Mouse (Mus musculus): ENCODE measurements at regions not wholly inside any gene's neighbourhood (a gene's known extent, or its start where the extent isn't known, plus 50 kb on each side); places are given as distances from the start of the nearest gene placed in this dataset.
A peak's percentile ranks its signal among the peaks of the same experiment; 100 is the strongest.

DNA sequence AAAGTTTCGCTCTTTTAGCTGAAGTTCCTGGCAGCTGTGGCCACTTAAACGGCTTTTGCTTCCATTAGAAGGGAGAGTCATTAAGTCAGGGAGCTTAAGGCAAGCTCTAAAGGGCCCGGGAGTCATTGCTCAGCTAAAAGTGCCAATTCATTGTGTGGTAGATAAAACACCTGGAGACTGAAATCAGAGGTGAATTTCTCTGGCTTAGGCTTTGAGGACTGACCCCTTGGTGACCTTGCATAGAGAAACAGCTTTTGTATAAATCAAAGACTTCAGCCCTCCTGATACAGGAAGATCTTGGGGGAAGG, 224.1 kb upstream of the Tmem45b start:
- H3K27ac ChIP-seq (replicated peaks; ENCODE audit: low read depth, low read length) = no peak overlapping the region
- peaks cover 20% of the 10 kb centered on the region for H3K4me1 ChIP-seq (ENCODE audit: control insufficient read depth, insufficient read depth, low read length)
- H3K4me3 ChIP-seq (ENCODE audit: low read depth, low read length) = 0 out of 2 replicates have a peak overlapping the region, but pooled peaks have one; percentile 14
- H3K9me3 ChIP-seq (ENCODE audit: control insufficient read depth, low read length) = no peaks in the 10 kb centered on the region
- ATAC-seq (ENCODE audit: low read depth) = no peak
- no peaks in the 10 kb centered on the region for H3K36me3 ChIP-seq (ENCODE audit: control insufficient read depth, insufficient read depth, low read length)
- H3K27me3 ChIP-seq (replicated peaks; ENCODE audit: control insufficient read depth, insufficient read depth, low read length) = peaks cover 6% of the 10 kb centered on the region; the same call in 1 of the 2 replicates
- no peak for DNase-seq (ENCODE audit: low spot score)
- H3K4me2 ChIP-seq (ENCODE audit: low read depth, low read length) = peak overlapping the region; percentile 52
- 0% methylated on average over 3 of the region's 3 CpGs for WGBS
- H3K9ac ChIP-seq (ENCODE audit: low read depth, low read length) = peak overlapping the region; percentile 28; the same call in 1 of the 2 replicates

DNA sequence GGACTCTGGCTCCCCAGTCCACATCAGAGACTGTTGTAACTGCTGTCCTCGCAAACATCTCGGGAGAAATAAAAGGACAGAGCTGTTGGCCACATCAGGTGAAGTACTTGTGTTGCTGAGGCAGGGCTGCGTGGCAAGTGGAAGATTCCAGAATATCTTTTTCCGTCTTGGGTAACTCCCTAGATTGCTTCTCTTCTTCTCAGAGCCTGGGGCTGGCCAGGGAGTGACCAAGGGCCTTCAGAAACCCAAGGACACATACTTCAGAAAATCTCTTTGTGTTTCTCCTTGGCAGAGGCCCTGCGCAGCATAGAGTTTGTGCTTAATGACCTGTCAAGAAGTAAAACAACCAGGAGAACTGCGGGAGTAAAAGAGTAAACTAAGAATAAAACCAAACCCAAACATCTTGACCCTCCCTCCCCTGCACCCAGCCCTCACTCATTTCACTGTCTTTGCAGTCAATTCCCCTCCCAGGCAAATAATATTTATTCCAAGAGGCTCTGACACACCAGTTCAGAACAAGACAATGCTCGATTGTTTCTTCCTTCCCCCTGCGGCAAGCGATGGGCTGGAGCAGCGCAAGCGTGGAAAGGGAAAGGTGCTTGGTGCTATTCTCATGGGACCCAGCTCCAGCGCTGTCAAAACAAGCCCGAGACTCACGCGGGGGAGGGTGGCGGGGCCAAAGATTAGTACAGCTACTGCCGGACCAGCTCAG, 223.6 kb upstream of the Tmem45b start:
- H3K36me3 ChIP-seq (ENCODE audit: control insufficient read depth, insufficient read depth, low read length) = no peaks in the 10 kb centered on the region
- H3K9ac ChIP-seq (ENCODE audit: low read depth, low read length) = peak overlapping the region; percentile 28; the same call in 1 of the 2 replicates
- 20% methylated on average over 17 of the region's 17 CpGs for whole genome bisulfite sequencing
- H3K9me3 ChIP-seq (ENCODE audit: control insufficient read depth, low read length) = no peaks in the 10 kb centered on the region
- H3K4me2 ChIP-seq (ENCODE audit: low read depth, low read length) = peak overlapping the region; percentile 52
- peaks cover 10% of the 10 kb centered on the region; the same call in 1 of the 2 replicates for H3K27me3 ChIP-seq (replicated peaks; ENCODE audit: control insufficient read depth, insufficient read depth, low read length)
- H3K4me1 ChIP-seq (ENCODE audit: control insufficient read depth, insufficient read depth, low read length) = peaks cover 25% of the 10 kb centered on the region
- peak overlapping the region; percentile 52; the same call in 1 of the 2 replicates for H3K27ac ChIP-seq (replicated peaks; ENCODE audit: low read depth, low read length)
- 0 out of 2 replicates have a peak overlapping the region, but pooled peaks have one; percentile 14 for H3K4me3 ChIP-seq (ENCODE audit: low read depth, low read length)
- ATAC-seq (ENCODE audit: low read depth) = peak; percentile 60
- DNase-seq (ENCODE audit: low spot score) = peak; percentile 84

GRCm38 (mm10) chr9:31686466-31686865, 222.2 kb upstream of the Tmem45b start:
- no peaks in the 10 kb centered on the region for H3K9me3 ChIP-seq (ENCODE audit: control insufficient read depth, low read length)
- H3K27me3 ChIP-seq (replicated peaks; ENCODE audit: control insufficient read depth, insufficient read depth, low read length) = peaks cover 10% of the 10 kb centered on the region; the same call in 1 of the 2 replicates
- H3K4me1 ChIP-seq (ENCODE audit: control insufficient read depth, insufficient read depth, low read length) = peaks cover 26% of the 10 kb centered on the region
- no peak overlapping the region for H3K9ac ChIP-seq (ENCODE audit: low read depth, low read length)
- DNase-seq (ENCODE audit: low spot score) (no peak), ATAC-seq (ENCODE audit: low read depth) (no peak)
- no peaks in the 10 kb centered on the region for H3K36me3 ChIP-seq (ENCODE audit: control insufficient read depth, insufficient read depth, low read length)
- 68% methylated on average over 5 of the region's 5 CpGs for WGBS
- no peak overlapping the region for H3K4me3 ChIP-seq (ENCODE audit: low read depth, low read length)
- H3K4me2 ChIP-seq (ENCODE audit: low read depth, low read length) = no peak overlapping the region
- H3K27ac ChIP-seq (replicated peaks; ENCODE audit: low read depth, low read length) = no peak overlapping the region

- no peak overlapping the region for H3K4me2 ChIP-seq (ENCODE audit: low read depth, low read length)
- H3K4me3 ChIP-seq (ENCODE audit: low read depth, low read length) = no peak overlapping the region
- H3K27ac ChIP-seq (replicated peaks; ENCODE audit: low read depth, low read length) = no peak overlapping the region
- 67% methylated on average over 8 of the region's 8 CpGs for WGBS
- DNase-seq (ENCODE audit: low spot score) = no peak
- H3K4me1 ChIP-seq (ENCODE audit: control insufficient read depth, insufficient read depth, low read length) = peaks cover 26% of the 10 kb centered on the region
- H3K9me3 ChIP-seq (ENCODE audit: control insufficient read depth, low read length) = no peaks in the 10 kb centered on the region
- peaks cover 10% of the 10 kb centered on the region; the same call in 1 of the 2 replicates for H3K27me3 ChIP-seq (replicated peaks; ENCODE audit: control insufficient read depth, insufficient read depth, low read length)
- H3K9ac ChIP-seq (ENCODE audit: low read depth, low read length) = no peak overlapping the region
- no peak for ATAC-seq (ENCODE audit: low read depth)
- H3K36me3 ChIP-seq (ENCODE audit: control insufficient read depth, insufficient read depth, low read length) = no peaks in the 10 kb centered on the region
Observed at GRCm38 (mm10) chr9:31684812-31685188, 220.5 kb upstream of the Tmem45b start.

- Histone ChIP-seq H3K4me1 (ENCODE audit: control insufficient read depth, insufficient read depth, low read length) (peaks cover 26% of the 10 kb centered on the region), H3K4me3 (ENCODE audit: low read depth, low read length) (no peak overlapping the region), H3K27me3 (replicated peaks; ENCODE audit: control insufficient read depth, insufficient read depth, low read length) (peaks cover 10% of the 10 kb centered on the region; the same call in 1 of the 2 replicates), H3K4me2 (ENCODE audit: low read depth, low read length) (no peak overlapping the region), H3K9me3 (ENCODE audit: control insufficient read depth, low read length) (no peaks in the 10 kb centered on the region), H3K9ac (ENCODE audit: low read depth, low read length) (no peak overlapping the region), H3K27ac (replicated peaks; ENCODE audit: low read depth, low read length) (no peak overlapping the region), H3K36me3 (ENCODE audit: control insufficient read depth, insufficient read depth, low read length) (no peaks in the 10 kb centered on the region)
- DNase-seq (ENCODE audit: low spot score) (no peak), ATAC-seq (ENCODE audit: low read depth) (no peak)
- 53% methylated on average over 13 of the region's 18 CpGs for WGBS
Observed at GRCm38 (mm10) chr9:31684099-31684811, 220.0 kb upstream of the Tmem45b start.

DNA sequence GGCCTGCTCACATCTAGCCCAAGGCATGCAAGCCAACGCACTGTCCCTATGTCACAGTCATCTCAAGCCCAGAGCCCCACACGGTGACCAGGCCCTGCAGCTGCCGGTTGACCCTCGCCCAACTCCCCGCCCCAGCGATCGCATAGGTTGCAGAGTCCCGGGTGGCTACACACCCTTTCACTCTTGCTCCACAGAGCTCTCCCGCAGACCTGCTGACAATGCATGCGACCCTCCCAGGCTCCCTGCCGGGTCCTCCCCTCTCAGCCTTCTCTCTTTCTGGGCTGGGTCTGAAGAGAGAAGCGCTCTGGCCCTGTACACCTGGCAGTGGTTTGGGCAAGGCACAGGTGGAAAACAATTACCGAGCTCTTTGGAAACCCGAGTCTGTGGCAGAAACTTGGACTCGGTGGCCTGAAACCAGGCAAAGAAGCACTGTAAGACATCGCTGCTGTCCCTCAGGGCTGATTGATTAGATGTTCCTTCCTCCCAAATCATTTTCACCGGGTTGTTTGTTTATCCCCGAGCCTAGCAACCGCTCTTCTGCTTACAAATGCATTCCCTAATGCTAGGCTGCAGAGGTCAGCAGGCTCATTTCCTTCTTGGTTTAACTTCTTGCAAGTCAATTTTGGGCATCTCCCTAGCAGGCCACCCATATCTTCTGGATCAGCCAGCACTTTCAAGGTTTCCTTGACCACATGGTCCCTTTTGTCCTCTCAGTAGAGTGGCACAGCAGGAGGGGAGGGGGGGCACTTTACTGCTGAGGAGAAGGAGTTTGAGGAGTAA, 219.2 kb upstream of the Tmem45b start:
- Histone ChIP-seq H3K36me3 (ENCODE audit: control insufficient read depth, insufficient read depth, low read length) (no peaks in the 10 kb centered on the region), H3K27me3 (replicated peaks; ENCODE audit: control insufficient read depth, insufficient read depth, low read length) (peaks cover 10% of the 10 kb centered on the region; the same call in 1 of the 2 replicates), H3K4me1 (ENCODE audit: control insufficient read depth, insufficient read depth, low read length) (peaks cover 23% of the 10 kb centered on the region), H3K4me2 (ENCODE audit: low read depth, low read length) (no peak overlapping the region), H3K9ac (ENCODE audit: low read depth, low read length) (0 out of 2 replicates have a peak overlapping the region, but pooled peaks have one; percentile 19), H3K9me3 (ENCODE audit: control insufficient read depth, low read length) (no peaks in the 10 kb centered on the region), H3K4me3 (ENCODE audit: low read depth, low read length) (no peak overlapping the region), H3K27ac (replicated peaks; ENCODE audit: low read depth, low read length) (no peak overlapping the region)
- ATAC-seq (ENCODE audit: low read depth) (no peak), DNase-seq (ENCODE audit: low spot score) (no peak)
- WGBS = 9% methylated on average over 19 of the region's 19 CpGs

DNA sequence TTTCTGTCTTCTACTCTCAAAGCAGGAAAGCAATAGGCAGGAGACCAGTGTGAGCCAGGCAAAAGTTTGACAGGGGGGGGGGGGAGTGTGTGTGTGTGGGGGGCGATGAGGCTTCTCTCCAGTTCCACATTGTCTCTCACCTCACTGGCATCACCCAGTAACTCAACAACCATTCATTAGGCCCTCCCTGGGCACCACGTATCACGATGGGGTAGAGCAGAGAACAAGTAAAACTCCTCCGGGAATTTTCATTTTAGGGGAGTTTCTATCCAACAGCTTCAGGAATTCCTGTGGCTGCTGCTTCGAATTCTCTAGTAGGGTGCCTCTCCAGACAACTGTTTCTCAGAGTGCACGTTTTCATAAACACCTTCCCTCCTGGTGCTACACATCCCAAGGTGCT, 218.6 kb upstream of the Tmem45b start:
- H3K27ac ChIP-seq (replicated peaks; ENCODE audit: low read depth, low read length) = no peak overlapping the region
- peaks cover 17% of the 10 kb centered on the region for H3K4me1 ChIP-seq (ENCODE audit: control insufficient read depth, insufficient read depth, low read length)
- no peaks in the 10 kb centered on the region for H3K36me3 ChIP-seq (ENCODE audit: control insufficient read depth, insufficient read depth, low read length)
- ATAC-seq (ENCODE audit: low read depth) (no peak), DNase-seq (ENCODE audit: low spot score) (peak; percentile 30)
- 31% methylated on average over 6 of the region's 6 CpGs for WGBS
- H3K4me2 ChIP-seq (ENCODE audit: low read depth, low read length) = no peak overlapping the region
- H3K4me3 ChIP-seq (ENCODE audit: low read depth, low read length) = no peak overlapping the region
- peaks cover 10% of the 10 kb centered on the region; the same call in 1 of the 2 replicates for H3K27me3 ChIP-seq (replicated peaks; ENCODE audit: control insufficient read depth, insufficient read depth, low read length)
- H3K9ac ChIP-seq (ENCODE audit: low read depth, low read length) = 0 out of 2 replicates have a peak overlapping the region, but pooled peaks have one; percentile 19
- no peaks in the 10 kb centered on the region for H3K9me3 ChIP-seq (ENCODE audit: control insufficient read depth, low read length)

GRCm38 (mm10) chr9:31677150-31677549, 212.9 kb upstream of the Tmem45b start:
- Histone ChIP-seq H3K4me1 (ENCODE audit: control insufficient read depth, insufficient read depth, low read length) (no peaks in the 10 kb centered on the region; the same call in 1 of the 2 replicates), H3K27ac (replicated peaks; ENCODE audit: low read depth, low read length) (no peak overlapping the region), H3K4me3 (ENCODE audit: low read depth, low read length) (no peak overlapping the region), H3K36me3 (ENCODE audit: control insufficient read depth, insufficient read depth, low read length) (no peaks in the 10 kb centered on the region), H3K9ac (ENCODE audit: low read depth, low read length) (no peak overlapping the region), H3K27me3 (replicated peaks; ENCODE audit: control insufficient read depth, insufficient read depth, low read length) (no peaks in the 10 kb centered on the region), H3K9me3 (ENCODE audit: control insufficient read depth, low read length) (no peaks in the 10 kb centered on the region), H3K4me2 (ENCODE audit: low read depth, low read length) (no peak overlapping the region)
- DNase-seq (ENCODE audit: low spot score) = no peak
- no peak for ATAC-seq (ENCODE audit: low read depth)
